Mouse (Mus musculus) urinary bladder, postnatal 0 days (tissue): ENCODE measurements around the gene Vmn1r223. TPM values are rescaled to one million over a fixed set of nuclear protein-coding genes. Genes with fewer than 3 reads are reported as not detected.

Source experiments
- polyA plus RNA-seq: library from polyadenylated mRNA; unstranded; fragments of >200 nt; fragmentation: Nextera tagmentation; extraction: Ambion mirVana; gene quantifications from 2 replicates; pipeline ENCODE4 v1.2.1, GENCODE M21; 2015

Gene Vmn1r223
- not detected in 2 replicates for polyA plus RNA-seq

DNA sequence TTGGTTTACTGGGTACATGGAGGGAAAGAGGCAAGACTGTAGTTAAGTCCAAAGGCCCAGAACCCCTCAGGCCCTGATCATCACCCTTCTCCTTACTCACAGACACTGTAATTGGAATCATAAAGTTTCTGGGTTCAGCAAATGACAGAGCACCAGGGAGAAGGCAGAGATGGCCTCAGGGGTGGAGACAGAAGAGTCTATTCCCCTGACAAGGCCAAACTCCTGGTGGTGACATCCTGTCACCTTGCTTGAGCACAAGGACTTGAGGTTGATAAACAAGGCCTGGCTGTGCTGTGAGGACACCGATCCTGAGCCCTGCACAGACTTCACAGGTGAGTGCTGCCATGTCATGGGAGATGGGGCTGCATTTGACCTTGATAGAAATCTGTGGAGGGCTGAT, at the start of gene Vmn1r223:
Gene Vmn1r223 (plus strand): TSS at position 301 of the 400 bp plus-strand sequence.

DNA sequence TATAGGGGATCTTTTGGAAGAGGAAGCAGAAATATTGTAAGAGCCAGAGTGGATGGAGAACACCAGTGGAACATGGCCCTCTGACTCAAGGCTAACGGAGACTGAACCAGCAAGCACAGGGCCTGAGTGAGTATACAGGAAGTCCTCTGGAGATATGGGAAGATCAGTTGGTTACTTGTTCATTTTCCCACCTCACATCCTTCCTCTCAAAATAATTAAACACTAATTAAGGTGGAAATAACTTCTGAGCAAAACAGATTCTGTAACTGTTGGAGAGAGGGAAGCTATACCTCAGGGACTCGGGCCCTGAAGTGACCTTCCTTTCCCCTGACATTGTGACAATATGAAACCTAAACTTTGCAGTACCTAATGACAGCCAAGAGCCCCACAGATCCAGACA, 33.1 kb upstream of the Vmn1r223 start, which contains the start of gene Vmn1r221:
Gene Vmn1r221 (plus strand): TSS at position 301 of the 400 bp plus-strand sequence.

DNA sequence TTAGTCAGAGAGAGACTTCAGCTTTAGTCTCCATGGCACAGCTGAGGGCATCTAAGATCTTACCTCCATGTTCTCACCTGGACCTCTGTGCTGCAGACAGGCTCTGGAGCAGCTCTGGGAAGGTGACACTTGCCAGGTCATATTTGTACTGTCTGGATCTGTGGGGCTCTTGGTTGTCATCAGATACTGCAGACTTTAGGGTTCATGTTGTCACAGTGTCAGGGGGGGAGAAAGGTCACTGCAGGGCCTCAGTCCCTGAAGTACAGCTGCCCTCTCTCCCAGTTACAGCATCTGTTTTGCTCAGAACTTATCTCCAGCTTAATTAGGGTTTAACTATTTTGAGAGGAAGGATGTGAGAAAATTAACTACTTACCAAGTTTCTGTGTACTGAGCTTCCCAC, 11.1 kb upstream of the Vmn1r223 start, which contains the start of gene Vmn1r222:
Gene Vmn1r222 (minus strand): TSS at position 101 of the 400 bp plus-strand sequence.

Other genes with a start within 250 kb of the Vmn1r223 start
- not detected in 2 replicates for gene Vmn1r213, start 239.5 kb upstream of the Vmn1r223 start, polyA plus RNA-seq
- gene Vmn1r214, start 216.7 kb upstream of the Vmn1r223 start, polyA plus RNA-seq, result not detected in 2 replicates
- gene Vmn1r215, start 179.1 kb upstream of the Vmn1r223 start, polyA plus RNA-seq, result not detected in 2 replicates
- gene Vmn1r217, start 128.9 kb upstream of the Vmn1r223 start, polyA plus RNA-seq, result not detected in 2 replicates
- not detected in 2 replicates for gene Vmn1r218, start 114.0 kb upstream of the Vmn1r223 start, polyA plus RNA-seq
- gene Vmn1r219, start 87.8 kb upstream of the Vmn1r223 start, polyA plus RNA-seq, result 0.02 TPM in 1 of 2 replicates, not detected in the other
- gene Vmn1r220, start 59.2 kb upstream of the Vmn1r223 start, polyA plus RNA-seq, result not detected in 2 replicates
- gene Vmn1r221, start 33.0 kb upstream of the Vmn1r223 start, polyA plus RNA-seq, result not detected in 2 replicates
- gene Vmn1r222, start 11.2 kb upstream of the Vmn1r223 start, polyA plus RNA-seq, result not detected in 2 replicates
- gene Zfp322a, start 122.1 kb downstream of the Vmn1r223 start, polyA plus RNA-seq, result 19.6 and 25.9 TPM in 2 replicates
- 7.0 and 8.6 TPM in 2 replicates for gene Abt1, start 176.7 kb downstream of the Vmn1r223 start, polyA plus RNA-seq
- not detected in 2 replicates for gene Btn1a1, start 218.8 kb downstream of the Vmn1r223 start, polyA plus RNA-seq
- not detected in 2 replicates for gene Btn2a2, start 241.7 kb downstream of the Vmn1r223 start, polyA plus RNA-seq